Mouse (Mus musculus): ENCODE results near the gene C2cd4d.

DNA sequence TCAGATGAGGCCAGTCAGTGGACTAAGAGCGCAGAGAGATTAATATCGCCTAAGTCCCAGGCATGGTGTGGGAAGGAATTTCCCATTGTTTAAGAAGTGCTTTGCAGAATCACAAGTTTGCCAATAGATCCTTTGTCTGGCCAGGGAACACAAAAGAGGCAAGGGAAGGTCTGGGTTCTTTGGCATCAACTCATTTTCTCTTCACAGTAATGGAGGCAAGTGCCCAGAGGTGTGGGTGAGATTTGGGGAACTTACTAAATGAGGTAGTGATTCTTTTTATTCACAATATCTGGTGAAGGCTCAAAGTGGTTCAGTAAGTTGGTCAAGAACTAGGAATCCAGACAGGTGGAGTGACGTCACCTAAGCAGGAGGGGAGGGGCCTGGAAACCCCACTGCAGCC, 17.3 kb upstream of the C2cd4d start:
- no peak for TF ChIP-seq EP300 (IDR thresholded peaks at IDR 0.05; ENCODE audit: low read depth)
- TF ChIP-seq CTCF (IDR thresholded peaks at IDR 0.05; ENCODE audit: low read depth), result no peak
